Mouse (Mus musculus): ENCODE data around the gene Rexo5. TPM values are rescaled to one million over a fixed set of nuclear protein-coding genes. Genes with fewer than 3 reads are reported as not detected.

Rexo5 gene
- 1 to 10 TPM; 1.6 to 1.7 TPM for total RNA-seq (2021)

- intact Hi-C loops (cut with DNase I), result loop anchor here (2.0 to 5.0 kb wide), 2 partner anchors 73 to 104 kb away; partner anchors contain the start of genes Dcun1d3, Lyrm1 and Thumpd1
- DNase-seq, result peak; percentile 81 to 85
Observed at GRCm38 (mm10) chr7:119793586-119794250, at the start of gene Rexo5, which contains the start of gene Eri2. Gene Rexo5 (plus strand): TSS chr7:119794006. Gene Eri2 (minus strand): TSS chr7:119794058.

GRCm38 (mm10) chr7:119744321-119744720, 49.5 kb upstream of the Rexo5 start:
- no peak for DNase-seq
- intact Hi-C loops (cut with DNase I), result no loop called here

- intact Hi-C loops (cut with DNase I), result no loop called here
- no peak for DNase-seq
Observed at GRCm38 (mm10) chr7:119745869-119746268, 47.9 kb upstream of the Rexo5 start.

- intact Hi-C loops (cut with DNase I), result no loop called here
- no peak for DNase-seq
Observed at GRCm38 (mm10) chr7:119748761-119749160, 45.0 kb upstream of the Rexo5 start.

- intact Hi-C loops (cut with DNase I), result no loop called here
Observed at GRCm38 (mm10) chr7:119749942-119750341, 43.9 kb upstream of the Rexo5 start.

GRCm38 (mm10) chr7:119753696-119754095, 40.1 kb upstream of the Rexo5 start:
- intact Hi-C loops (cut with DNase I), result no loop called here
- DNase-seq, result no peak

More at GRCm38 (mm10) chr7:119749942-119750341, 43.9 kb upstream of the Rexo5 start:
- DNase-seq, result no peak

- intact Hi-C loops (cut with DNase I), result no loop called here
- no peak for DNase-seq
Observed at GRCm38 (mm10) chr7:119760527-119760951, 33.3 kb upstream of the Rexo5 start, which contains the start of gene Acsm3. Gene Acsm3 (plus strand): TSS chr7:119760923.

GRCm38 (mm10) chr7:119762166-119762697, 31.6 kb upstream of the Rexo5 start:
- intact Hi-C loops (cut with DNase I), result no loop called here
- no peak for DNase-seq

- intact Hi-C loops (cut with DNase I), result no loop called here
- DNase-seq, result no peak
Observed at GRCm38 (mm10) chr7:119764377-119764776, 29.4 kb upstream of the Rexo5 start.

- intact Hi-C loops (cut with DNase I), result no loop called here
- DNase-seq, result no peak
Observed at GRCm38 (mm10) chr7:119766996-119767395, 26.8 kb upstream of the Rexo5 start.

GRCm38 (mm10) chr7:119769895-119770294, 23.9 kb upstream of the Rexo5 start:
- intact Hi-C loops (cut with DNase I), result no loop called here

GRCm38 (mm10) chr7:119783453-119783852, 10.4 kb upstream of the Rexo5 start:
- intact Hi-C loops (cut with DNase I), result no loop called here
- DNase-seq, result no peak

More at GRCm38 (mm10) chr7:119769895-119770294, 23.9 kb upstream of the Rexo5 start:
- DNase-seq, result no peak

- DNase-seq, result no peak
- intact Hi-C loops (cut with DNase I), result no loop called here
Observed at GRCm38 (mm10) chr7:119784908-119785307, 8.9 kb upstream of the Rexo5 start.

GRCm38 (mm10) chr7:119789024-119789423, 4.8 kb upstream of the Rexo5 start:
- DNase-seq, result no peak
- intact Hi-C loops (cut with DNase I), result no loop called here

- DNase-seq, result no peak
- intact Hi-C loops (cut with DNase I), result loop anchor here (2.0 to 5.0 kb wide), 2 partner anchors 73 to 103 kb away; partner anchors contain the start of genes Dcun1d3, Lyrm1 and Thumpd1
Observed at GRCm38 (mm10) chr7:119794251-119794638, 439 bp downstream of the Rexo5 start.

- intact Hi-C loops (cut with DNase I), result loop anchor here (2.0 kb wide), 1 partner anchor 75 kb away; the partner anchor contains the start of gene Thumpd1
- no peak for DNase-seq
Observed at GRCm38 (mm10) chr7:119795311-119795710, 1.5 kb downstream of the Rexo5 start.

- intact Hi-C loops (cut with DNase I), result no loop called here
- DNase-seq, result no peak
Observed at GRCm38 (mm10) chr7:119800488-119800887, 6.7 kb downstream of the Rexo5 start.

GRCm38 (mm10) chr7:119800991-119801390, 7.2 kb downstream of the Rexo5 start:
- intact Hi-C loops (cut with DNase I), result no loop called here
- DNase-seq, result no peak

- intact Hi-C loops (cut with DNase I), result no loop called here
- no peak for DNase-seq
Observed at GRCm38 (mm10) chr7:119807396-119807795, 13.6 kb downstream of the Rexo5 start.

- DNase-seq, result no peak
- intact Hi-C loops (cut with DNase I), result no loop called here
Observed at GRCm38 (mm10) chr7:119808723-119809122, 14.9 kb downstream of the Rexo5 start.

GRCm38 (mm10) chr7:119835371-119835770, 41.6 kb downstream of the Rexo5 start:
- no peak for DNase-seq
- intact Hi-C loops (cut with DNase I), result no loop called here
